Mouse (Mus musculus): ENCODE results near the gene 2810459M11Rik. TPM values are rescaled to one million over a fixed set of nuclear protein-coding genes. Genes with fewer than 3 reads are reported as not detected.

The 2810459M11Rik gene
- polyA plus RNA-seq (2014; fragmentation: Illumina TruSeq; extraction: RNeasy Lipid Tissue Mini Kit (QIAGEN cat#74804); ENCODE audit: low read depth, low replicate concordance), result not detected

DNA sequence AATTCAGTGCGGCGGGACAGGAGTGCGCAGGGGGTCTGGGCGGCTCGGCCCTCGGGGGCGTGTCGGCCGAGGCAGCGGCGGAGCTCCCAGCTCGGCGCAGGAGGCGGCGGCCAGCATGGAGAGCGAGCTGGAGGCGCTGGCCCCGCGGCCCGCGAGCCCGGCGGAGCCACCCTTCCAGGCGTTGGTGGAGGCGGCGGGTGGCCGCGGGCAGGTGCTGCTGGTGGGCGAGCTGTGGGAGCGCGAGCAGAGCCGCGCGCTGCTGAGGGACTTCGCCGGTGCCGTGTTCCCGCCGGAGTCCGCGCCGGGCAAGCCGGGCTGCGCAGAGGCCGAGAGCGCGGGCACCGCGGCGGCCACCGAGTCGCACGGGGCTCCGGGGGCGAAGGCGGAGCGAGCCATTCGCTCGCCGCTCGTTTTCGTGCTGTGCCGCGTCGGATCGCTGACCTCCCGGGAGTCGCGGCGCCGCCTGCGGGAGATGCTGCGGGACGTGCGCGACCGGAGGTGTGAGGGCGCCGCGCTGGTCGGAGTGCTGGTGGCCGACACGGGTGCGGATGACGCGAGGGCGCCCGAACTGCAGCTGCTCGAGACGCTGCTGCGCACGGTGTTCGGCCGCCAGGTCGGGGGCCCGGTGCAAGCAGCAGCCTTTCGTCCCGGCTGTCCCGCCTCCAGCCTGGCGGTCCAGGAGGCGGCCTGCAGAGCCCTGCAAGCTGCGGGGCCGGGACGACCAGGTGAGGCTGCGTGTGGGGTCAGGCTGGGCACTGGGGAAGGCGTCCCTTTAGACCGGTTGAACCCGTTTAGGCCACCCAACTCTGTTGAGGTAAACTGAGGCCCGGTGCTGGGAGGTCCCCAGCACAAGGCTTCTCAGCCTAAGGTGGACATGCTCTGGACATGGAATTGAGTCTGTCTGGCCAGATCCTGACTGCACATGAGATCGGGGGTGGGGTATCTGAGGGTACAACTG is at the start of gene 2810459M11Rik:
2810459M11Rik (plus strand) TSS at position 16 of the 958 bp plus-strand sequence.

DNA sequence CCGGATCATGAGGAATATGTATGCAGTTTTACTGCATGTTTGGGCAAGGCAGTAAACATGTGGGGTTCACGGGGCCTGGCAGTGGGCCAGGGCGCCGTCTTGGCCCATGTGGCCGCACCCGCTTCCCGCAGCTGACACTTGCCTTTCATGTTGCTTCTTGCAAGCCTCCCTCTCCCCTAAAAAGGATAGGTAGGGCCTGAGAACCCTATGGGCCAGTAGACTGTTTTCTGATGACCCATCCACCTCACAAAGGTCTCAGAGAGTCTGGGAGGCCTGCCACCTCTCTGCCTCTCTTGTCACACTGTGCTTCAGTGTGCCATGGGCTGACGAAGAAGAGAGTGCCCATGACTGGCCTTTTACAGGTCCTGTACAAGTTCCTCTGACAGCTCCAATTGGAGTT is 29.1 kb upstream of the 2810459M11Rik start, which contains the start of gene Spata3:
Spata3 (plus strand) TSS at position 301 of the 400 bp plus-strand sequence.

GRCm38 (mm10) chr1:86064271-86064991 is 18.8 kb downstream of the 2810459M11Rik start, which contains the start of gene Psmd1:
Gene Psmd1, plus strand, starts transcription at chr1:86064387.

Other genes starting within 250 kb of the 2810459M11Rik start
- 66.3 TPM for gene Itm2c, start 151.6 kb upstream of the 2810459M11Rik start, polyA plus RNA-seq (2014; fragmentation: Illumina TruSeq; extraction: RNeasy Lipid Tissue Mini Kit (QIAGEN cat#74804); ENCODE audit: low read depth, low replicate concordance)
- not detected for gene 4933407L21Rik, start 117.4 kb upstream of the 2810459M11Rik start, polyA plus RNA-seq (2014; fragmentation: Illumina TruSeq; extraction: RNeasy Lipid Tissue Mini Kit (QIAGEN cat#74804); ENCODE audit: low read depth, low replicate concordance)
- not detected for gene Gpr55, start 84.9 kb upstream of the 2810459M11Rik start, polyA plus RNA-seq (2014; fragmentation: Illumina TruSeq; extraction: RNeasy Lipid Tissue Mini Kit (QIAGEN cat#74804); ENCODE audit: low read depth, low replicate concordance)
- gene Spata3, start 29.0 kb upstream of the 2810459M11Rik start, polyA plus RNA-seq (2014; fragmentation: Illumina TruSeq; extraction: RNeasy Lipid Tissue Mini Kit (QIAGEN cat#74804); ENCODE audit: low read depth, low replicate concordance), result not detected
- 110 TPM for gene Psmd1, start 18.5 kb downstream of the 2810459M11Rik start, polyA plus RNA-seq (2014; fragmentation: Illumina TruSeq; extraction: RNeasy Lipid Tissue Mini Kit (QIAGEN cat#74804); ENCODE audit: low read depth, low replicate concordance)
- not detected for gene Htr2b, start 66.1 kb downstream of the 2810459M11Rik start, polyA plus RNA-seq (2014; fragmentation: Illumina TruSeq; extraction: RNeasy Lipid Tissue Mini Kit (QIAGEN cat#74804); ENCODE audit: low read depth, low replicate concordance)
- gene Gm21972, start 87.8 kb downstream of the 2810459M11Rik start, polyA plus RNA-seq (2014; fragmentation: Illumina TruSeq; extraction: RNeasy Lipid Tissue Mini Kit (QIAGEN cat#74804); ENCODE audit: low read depth, low replicate concordance), result not detected
- gene Armc9, start 108.9 kb downstream of the 2810459M11Rik start, polyA plus RNA-seq (2014; fragmentation: Illumina TruSeq; extraction: RNeasy Lipid Tissue Mini Kit (QIAGEN cat#74804); ENCODE audit: low read depth, low replicate concordance), result 3.4 TPM

Measured in heart, adult 10 weeks (tissue).